Mouse (Mus musculus): Measurements from ENCODE around the gene Mtch1.

- TF ChIP-seq MAFK (IDR thresholded peaks at IDR 0.05; ENCODE audit: insufficient read depth, low read depth, low read length), result no peak
- no peak for TF ChIP-seq ZNF384 (IDR thresholded peaks at IDR 0.05; ENCODE audit: low read depth, low read length)
- no peak for TF ChIP-seq ZC3H11A (IDR thresholded peaks at IDR 0.05; ENCODE audit: borderline replicate concordance, low read depth, low read length)
- no peak for TF ChIP-seq CHD2 (IDR thresholded peaks at IDR 0.05; ENCODE audit: low read depth, low read length)
Observed at GRCm38 (mm10) chr17:29319476-29319875, 28.3 kb downstream of the Mtch1 start.
